Mouse (Mus musculus) CD4-positive, CD25-positive, alpha-beta regulatory T cell, adult 4 months (primary cell): Measurements from ENCODE around the gene Polm. TPM values are rescaled to one million over a fixed set of nuclear protein-coding genes. Genes with fewer than 3 reads are reported as not detected.
"Not testable (repeated sequence)": the region's sequence is repeated elsewhere in the genome, so short reads cannot be mapped to it uniquely, and the experiment has no call there.

Experiments used
- ATAC-seq: one replicate; pipeline ENCODE4 v1.8.0; 2017
- polyA plus RNA-seq, 2 experiments: library from polyadenylated mRNA; unstranded; fragments of 100-300 nt; shearing (Covaris generic); gene quantifications; one replicate each; pipeline ENCODE4 v1.2.1; 2017

Polm gene
- polyA plus RNA-seq, 2 experiments from 2014 or later = 17.2 to 37.5 TPM

DNA sequence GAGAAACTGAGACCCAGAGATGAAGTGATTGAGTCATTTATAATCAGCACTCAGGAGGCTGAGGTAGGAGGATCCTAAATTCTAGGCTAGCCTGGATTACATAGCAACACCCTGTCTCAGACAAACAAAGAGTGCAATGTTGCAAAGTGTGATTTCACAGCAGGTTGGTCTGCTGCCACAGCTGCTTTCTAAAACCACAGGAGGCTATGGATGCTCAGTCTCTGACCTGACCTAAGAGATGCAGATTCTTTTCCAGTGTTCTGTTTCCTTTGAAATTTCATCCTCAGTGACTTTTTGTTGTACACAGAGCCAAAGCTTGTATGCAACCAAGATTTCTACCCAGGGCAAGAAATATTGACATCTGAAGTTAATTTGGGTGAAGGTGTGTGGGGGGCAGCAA lies 17.7 kb upstream of the Polm start:
- no peak for ATAC-seq

GRCm38 (mm10) chr11:5852314-5852713 lies 14.5 kb upstream of the Polm start:
- no peak for ATAC-seq

DNA sequence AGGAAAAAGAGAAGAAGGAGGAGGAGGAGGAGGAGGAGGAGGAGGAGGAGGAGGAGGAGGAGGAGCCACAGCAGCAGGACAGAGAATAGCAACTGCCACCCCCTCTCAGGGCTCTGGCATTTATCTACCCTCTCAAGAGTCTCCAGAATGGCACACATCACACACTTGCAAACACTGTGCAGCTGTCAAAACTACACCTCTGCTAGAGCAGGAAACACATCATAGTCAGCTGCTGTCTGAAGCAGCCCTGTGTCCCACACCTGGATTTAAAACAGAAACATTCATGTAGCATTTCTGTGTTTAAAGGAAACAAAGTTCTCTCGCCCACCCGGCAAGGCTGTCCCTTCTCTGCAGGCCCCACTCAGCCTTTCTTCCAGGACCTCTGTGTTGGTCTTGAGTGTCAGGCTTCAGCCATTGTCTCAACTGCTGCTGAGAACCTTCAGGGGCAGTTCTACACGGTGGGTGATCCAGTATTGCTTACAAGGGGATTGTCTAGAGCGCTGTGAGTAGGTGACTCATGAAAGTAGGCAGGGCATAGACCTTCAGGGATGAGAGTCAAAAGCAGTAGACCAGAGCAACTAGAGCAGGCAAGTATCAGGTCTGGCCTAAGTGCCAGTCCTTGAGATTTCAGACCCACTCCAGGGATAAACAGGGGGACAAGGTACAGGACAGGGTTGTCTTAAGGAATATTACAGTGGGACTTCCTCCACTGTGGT lies 13.4 kb upstream of the Polm start:
- ATAC-seq = no peak

DNA sequence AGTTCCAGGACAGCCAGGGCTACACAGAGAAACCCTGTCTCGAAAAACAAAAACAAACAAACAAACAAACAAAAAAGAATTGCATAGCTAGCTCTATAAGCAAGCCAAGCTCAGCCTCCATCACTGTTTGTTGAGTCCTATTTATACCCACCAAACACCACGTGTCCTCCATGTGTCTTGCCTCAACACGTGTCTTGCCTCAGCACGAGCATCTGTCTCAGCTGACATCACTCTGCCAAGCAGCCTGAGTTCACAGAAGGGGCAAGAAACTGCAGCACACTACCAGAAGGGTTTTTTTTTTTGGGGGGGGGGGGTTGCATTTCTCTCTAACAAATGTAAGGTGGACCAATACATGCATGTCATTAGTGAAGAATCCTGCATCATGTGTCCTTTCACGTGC lies 12.6 kb upstream of the Polm start:
- ATAC-seq = no peak

DNA sequence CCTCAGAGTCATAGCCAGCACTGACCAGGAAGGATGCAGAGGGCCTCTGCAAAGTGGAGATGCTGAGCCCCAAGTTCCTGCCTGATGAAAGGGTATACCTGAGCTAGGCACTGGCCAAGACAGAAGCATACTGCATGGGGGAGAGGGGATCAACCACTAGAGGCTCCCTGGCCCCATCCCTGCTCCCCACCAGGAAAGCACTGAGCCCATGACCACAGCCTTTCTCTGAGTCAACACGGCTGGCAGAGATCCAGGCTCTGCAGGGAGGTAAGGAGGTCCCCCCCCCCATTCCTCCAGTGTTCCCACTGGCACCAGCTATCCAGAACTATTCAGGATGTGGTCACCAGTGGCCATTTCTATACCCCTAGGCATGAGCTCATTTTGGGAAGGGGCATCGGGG lies 11.5 kb upstream of the Polm start:
- no peak for ATAC-seq

DNA sequence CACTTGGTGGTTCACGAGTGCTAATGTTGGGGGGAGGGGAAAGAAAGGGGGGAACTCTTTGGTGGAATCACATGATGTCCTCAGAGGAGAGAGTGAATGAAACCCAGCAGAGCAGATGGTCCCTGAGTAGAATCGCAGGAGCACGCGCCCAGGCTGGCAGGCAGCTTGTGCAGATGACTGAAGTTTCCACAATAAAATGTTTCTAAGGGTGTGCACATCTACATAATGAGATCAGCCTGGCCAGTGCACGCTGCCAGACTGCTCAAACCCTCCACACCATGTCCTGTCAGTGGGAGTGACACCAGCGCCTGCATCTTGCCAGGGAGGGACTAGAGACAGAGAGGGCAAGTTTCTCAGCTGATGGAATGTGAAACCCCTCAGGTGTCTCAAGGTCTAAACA lies 10.9 kb upstream of the Polm start:
- no peak for ATAC-seq

- ATAC-seq = no peak
Observed at GRCm38 (mm10) chr11:5846639-5847345, 9.0 kb upstream of the Polm start.

DNA sequence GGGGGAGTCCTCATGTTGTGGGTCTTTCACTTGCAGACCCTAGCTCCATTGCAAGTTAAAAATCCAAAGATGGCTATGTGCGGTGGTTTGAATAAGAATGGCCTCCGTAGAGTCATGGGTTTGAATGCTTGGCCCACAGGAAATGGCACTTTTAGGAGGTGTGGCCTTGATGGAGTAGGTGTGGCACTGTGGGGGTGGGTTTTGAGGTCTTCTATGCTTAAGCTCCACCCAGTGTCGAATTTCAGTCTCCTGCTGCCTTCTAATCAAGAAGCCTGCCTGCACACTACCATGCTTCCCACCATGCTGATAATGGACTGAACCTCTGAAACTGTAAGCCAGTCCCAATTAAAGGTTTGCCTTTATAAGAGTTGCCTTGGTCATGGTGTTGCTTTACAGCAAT lies 5.3 kb upstream of the Polm start:
- ATAC-seq = no peak

DNA sequence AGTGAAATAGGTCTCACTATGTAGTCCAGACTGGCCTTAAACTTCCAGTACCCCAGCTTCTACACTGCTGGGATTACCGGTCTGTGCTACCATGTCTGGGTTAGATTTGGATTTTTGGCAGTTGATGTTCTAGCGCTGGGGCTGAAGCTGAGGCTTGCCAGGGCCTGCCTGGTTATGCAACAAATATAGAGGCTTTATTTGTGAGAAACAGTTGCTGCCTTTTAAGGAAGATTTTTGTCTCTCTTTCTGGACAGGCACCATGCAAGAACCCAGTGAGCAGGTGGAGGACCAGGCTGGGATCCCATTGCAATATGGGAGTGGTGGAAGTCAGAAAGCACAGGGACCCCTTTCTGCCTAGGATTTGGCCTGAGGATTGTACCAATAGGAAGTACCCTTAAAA lies 3.9 kb upstream of the Polm start:
- no peak for ATAC-seq

- no peak for ATAC-seq
Observed at GRCm38 (mm10) chr11:5840346-5840745, 2.5 kb upstream of the Polm start.

DNA sequence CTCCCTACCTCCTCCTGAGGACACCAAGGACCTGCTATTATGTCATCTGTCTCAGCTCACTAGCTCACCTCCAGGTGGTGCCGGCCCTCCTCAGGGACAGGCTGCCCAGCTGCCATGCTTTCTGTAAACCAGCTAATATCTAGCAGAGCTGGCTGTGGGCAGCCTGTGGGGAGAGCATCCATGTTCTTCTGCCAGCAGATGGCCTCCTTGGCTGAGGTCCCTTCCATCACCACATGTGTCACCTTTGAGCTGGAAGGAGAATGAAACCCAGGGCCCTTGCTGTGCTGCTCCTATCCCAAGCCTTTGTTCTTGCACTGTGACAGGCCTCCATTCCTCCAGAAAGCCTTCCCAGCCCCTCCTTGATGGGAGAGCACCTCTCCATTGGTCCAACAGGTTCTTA lies 1.7 kb downstream of the Polm start:
- ATAC-seq = no peak

DNA sequence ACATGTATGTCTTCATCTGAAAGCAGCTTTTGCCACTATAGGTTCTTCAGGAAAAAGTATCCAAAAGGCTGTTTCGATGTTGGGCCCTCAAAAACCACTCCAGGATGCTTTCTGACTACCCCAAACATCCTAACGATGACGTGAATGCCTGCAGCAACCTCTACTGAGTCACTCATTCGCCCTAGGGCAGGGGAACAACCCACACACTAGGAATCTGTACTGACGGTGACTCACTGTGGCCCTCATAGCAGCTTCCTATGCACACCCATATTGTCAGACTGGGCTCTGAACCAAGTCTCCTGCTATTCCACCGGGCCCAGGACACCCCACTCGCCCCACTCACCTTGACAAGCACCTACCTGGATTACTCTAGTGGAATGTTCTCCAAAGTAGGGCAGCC lies 2.8 kb downstream of the Polm start:
- no peak for ATAC-seq

GRCm38 (mm10) chr11:5834506-5834905 lies 3.3 kb downstream of the Polm start:
- no peak for ATAC-seq

DNA sequence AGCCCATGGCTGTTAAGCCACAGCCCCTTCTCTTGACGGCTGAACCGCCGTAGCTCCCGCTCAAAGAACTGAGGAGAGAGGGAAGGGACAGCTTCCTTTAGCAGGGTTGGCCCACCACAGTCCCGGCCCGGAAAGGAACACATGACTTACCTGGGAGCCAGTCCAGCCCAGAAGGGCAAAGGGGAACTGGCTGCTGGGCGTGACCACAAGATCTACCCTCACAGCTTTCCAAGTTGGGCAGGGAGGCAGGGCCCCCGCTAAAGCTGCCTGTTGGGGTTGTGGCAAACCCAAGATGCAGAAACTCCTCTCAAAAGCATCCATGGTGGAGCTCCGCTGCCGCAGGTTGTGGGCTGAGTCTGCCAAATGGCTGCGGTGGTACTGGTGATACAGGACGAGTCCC lies 8.5 kb downstream of the Polm start:
- ATAC-seq = no peak

DNA sequence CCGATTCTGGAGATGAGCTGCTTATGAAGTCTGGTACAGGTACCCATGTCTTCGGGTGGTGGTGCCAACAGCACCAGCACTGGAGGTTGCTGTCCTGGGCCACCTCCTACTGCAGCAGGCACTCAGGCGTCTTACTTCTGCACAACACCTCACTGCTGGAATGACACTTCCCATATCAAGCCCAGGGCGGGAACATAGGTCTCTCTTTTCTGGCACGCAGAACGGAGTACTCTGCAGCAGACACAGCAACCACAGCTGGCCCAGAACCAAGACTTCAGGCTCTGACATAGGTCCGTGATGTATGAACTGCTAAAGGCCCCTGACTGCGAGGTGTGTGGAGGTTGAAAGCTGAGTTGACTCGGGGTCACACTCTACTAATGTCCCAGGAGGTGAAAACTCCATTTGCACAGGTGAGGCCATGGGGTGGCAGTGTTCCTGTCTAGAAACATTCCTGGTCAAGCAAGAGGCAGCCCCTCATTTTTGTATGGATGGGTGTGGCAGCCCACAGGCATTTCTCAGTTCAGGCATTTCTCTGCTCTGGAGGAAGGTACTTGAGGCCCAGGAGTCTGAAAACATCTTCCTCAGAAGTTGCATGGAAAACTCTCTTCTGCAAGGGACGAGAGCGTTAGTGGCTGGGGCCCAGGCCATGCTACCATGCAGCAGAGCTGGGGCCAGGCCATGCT lies 9.2 kb downstream of the Polm start:
- ATAC-seq = no peak

DNA sequence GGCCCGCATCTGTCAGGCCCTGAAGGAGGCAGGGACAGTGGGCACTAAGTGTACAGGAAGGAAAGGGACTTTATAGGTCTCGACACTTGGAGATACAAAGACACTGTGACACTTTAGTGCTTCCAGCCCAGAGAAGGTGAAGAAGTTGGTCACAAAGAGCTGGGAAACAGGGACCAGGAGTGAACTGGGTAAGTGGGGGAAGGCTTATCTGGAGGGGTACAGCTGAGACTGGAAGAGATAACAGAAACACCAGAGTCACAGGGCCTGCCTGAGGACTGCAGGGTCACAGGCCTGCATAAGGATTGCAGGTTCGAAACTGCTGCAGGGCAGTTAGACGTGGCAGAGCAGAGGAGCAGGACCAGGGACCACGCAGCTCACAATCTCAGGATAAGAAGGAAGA lies 9.9 kb downstream of the Polm start:
- no peak for ATAC-seq

DNA sequence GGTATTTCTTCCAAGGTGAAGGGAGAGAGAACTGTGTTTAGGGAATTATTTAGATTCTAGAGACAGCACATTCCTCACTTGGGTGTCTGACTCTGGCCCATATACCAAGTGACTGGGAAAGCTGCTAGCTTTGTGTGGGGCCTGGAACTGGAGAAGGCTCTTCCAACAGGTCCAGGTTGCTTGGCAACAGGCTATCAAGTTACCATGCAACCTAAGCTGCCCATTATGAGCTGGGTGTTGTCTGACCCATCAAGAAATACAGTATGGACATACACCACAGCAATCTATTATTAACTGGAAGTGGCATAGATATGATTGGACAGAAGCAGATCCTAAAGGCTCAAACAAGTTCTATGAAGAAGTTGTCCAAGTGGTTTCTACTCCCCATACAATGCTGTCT lies 12.4 kb downstream of the Polm start:
- ATAC-seq = no peak

DNA sequence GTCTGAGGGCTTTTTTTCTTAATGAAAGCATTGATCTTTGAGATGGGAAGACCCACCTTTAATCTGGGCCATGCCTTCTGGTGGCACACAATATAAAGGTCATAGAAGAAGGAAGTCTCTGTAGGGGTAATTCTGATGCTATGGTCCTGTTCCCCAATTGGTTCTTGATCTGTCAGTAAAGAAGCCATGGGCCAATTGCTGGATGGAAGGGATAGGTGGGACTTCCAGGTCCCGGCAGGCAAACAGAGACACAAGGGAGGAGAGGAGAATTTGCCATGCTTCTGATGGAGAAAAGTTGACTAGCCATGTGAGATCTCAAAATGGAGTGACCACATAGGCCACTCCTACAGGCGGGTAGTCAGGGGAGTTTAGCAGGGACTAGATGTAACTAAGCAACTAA lies 18.6 kb downstream of the Polm start:
- ATAC-seq = no peak

GRCm38 (mm10) chr11:5813381-5813780 lies 24.4 kb downstream of the Polm start:
- no peak for ATAC-seq

GRCm38 (mm10) chr11:5809487-5809886 lies 28.3 kb downstream of the Polm start:
- ATAC-seq = not testable (repeated sequence)

DNA sequence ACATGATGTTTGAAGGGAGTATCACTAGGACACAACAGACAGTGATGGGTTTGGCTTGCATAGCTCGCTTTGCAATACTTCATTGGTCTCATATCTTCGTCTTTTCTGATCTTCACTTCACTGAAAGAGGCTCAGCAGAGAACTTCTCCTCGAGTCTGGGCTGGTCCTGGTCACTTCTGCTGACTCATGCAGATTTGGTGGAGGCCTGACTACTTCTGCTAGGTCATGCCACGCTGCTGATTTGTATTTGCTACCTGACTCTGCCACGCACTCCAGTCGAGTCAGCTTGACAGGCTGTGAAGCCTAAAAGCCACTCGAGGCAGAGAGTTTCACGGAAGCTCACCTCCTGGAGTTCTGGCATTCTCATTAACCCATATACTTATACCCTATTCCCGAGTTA lies 29.9 kb downstream of the Polm start:
- ATAC-seq = no peak

DNA sequence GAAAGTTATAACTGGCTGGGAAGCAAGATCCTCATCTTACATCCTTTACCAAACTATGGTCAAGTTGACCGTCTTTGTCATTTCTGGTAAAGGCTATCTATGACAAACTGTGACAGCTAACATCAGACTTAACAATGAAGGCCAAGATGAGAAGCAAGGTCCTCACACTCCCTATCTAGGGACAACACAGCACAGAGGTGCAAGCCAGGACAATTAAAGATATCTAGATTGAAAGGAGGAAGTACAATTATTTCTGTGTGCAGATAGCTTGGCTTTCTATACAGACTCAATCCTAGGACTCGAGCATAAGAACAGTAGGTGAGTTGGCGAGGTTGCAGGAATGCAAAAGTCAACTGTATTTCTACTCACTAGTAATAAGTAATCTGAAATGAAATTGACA lies 32.1 kb downstream of the Polm start:
- ATAC-seq = no peak

GRCm38 (mm10) chr11:5804174-5804573 lies 33.6 kb downstream of the Polm start:
- no peak for ATAC-seq

DNA sequence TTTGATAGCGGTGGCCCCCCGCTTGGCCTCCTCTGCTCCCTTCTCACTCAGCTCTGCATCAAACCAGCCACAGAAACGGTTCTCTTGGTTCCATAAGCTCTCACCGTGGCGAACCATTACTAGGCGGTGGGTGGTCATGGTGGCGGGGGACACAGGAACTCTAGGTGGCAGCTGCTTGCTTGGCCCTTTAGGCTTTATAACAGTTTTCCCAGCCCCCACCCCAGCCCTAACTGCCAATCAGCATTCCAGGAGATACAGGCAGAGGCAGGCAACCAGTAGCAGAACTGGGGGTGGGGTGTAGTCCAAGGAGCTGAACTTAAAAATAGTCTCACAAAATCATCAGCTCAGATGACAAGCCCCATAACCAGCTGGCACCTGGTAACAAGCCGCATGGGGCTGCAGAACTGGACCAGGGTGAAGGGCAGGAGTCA lies 34.2 kb downstream of the Polm start, which contains the start of gene Pgam2:
Pgam2 (minus strand) TSS at position 183 of the 431 bp plus-strand sequence.
- ATAC-seq = no peak
